Mouse (Mus musculus) midbrain, embryonic 10.5 days (tissue): ENCODE data around the gene Vegfa. TPM values are rescaled to one million over a fixed set of nuclear protein-coding genes. Genes with fewer than 3 reads are reported as not detected.

Source experiments
- DNase-seq: peaks from one replicate; pipeline ENCODE4 v3.0.0-alpha.2; 2017; ENCODE audit warnings: low spot score
- H3K27ac ChIP-seq: fragments of 300-500 bp; sonication (generic); replicated peaks from 2 replicates; pipeline ENCODE4 v1.5.1; 2016; ENCODE audit warnings: mild to moderate bottlenecking
- H3K27me3 ChIP-seq: fragments of 300-500 bp; sonication (generic); 2 replicates; pipeline ENCODE4 v1.6.1; 2016; ENCODE audit warnings: low read depth, mild to moderate bottlenecking; ENCODE audit not compliant: poor library complexity, severe bottlenecking
- H3K36me3 ChIP-seq: fragments of 300-500 bp; sonication (generic); 2 replicates; pipeline ENCODE4 v1.6.1; 2016; ENCODE audit warnings: mild to moderate bottlenecking, moderate library complexity
- H3K4me1 ChIP-seq: fragments of 300-500 bp; sonication (generic); 2 replicates; pipeline ENCODE4 v1.6.1; 2016
- H3K4me3 ChIP-seq: fragments of 300-500 bp; sonication (generic); 2 replicates; pipeline ENCODE4 v1.5.1; 2016; ENCODE audit warnings: mild to moderate bottlenecking, moderate library complexity
- H3K9me3 ChIP-seq: fragments of 300-500 bp; sonication (generic); replicated peaks from 2 replicates; pipeline ENCODE4 v1.6.1; 2016; ENCODE audit warnings: mild to moderate bottlenecking
- WGBS: fragments of 180-500 bp; shearing (Covaris S2); methylation state at CpG from one replicate; pipeline ENCODE4 v1.1.7; 2016; 5-methylcytosine and 5-hydroxymethylcytosine counted together
- polyA plus RNA-seq: library from polyadenylated mRNA; unstranded; fragments of >200 nt; fragmentation: Nextera tagmentation; extraction: Ambion mirVana; gene quantifications from 2 replicates; pipeline ENCODE4 v1.2.1, GENCODE M21; 2016

Gene Vegfa
- polyA plus RNA-seq, 1 experiment from 2014 or later, result 2.3 TPM

DNA sequence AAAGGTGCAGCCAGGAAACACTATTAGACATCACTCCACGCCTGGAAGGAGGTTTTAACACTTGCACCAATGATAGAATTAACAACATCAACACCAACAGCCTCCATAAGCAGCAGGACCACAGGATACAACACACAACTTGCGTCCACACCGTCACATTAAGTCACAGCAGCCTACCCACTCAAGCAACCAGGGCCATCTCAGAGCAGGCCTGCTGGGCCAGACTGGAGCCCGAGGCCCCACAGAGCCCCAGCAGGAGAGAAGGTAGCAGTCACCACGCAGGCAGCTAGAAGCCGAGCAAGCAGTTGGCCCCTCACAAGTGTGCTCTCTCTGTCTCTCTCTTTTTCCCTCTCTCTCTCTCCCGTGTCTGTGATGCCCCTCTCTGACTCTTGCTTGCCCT, 11.6 kb downstream of the Vegfa start:
- H3K9me3 ChIP-seq, result no peaks in the 10 kb centered on the region
- H3K4me3 ChIP-seq, result no peak overlapping the region
- H3K4me1 ChIP-seq, result peaks cover 11% of the 10 kb centered on the region
- no peak overlapping the region for H3K27ac ChIP-seq
- peaks cover 96% of the 10 kb centered on the region for H3K36me3 ChIP-seq
- 85% methylated on average over 7 of the region's 7 CpGs for WGBS
- DNase-seq, result no peak
- no peaks in the 10 kb centered on the region for H3K27me3 ChIP-seq

DNA sequence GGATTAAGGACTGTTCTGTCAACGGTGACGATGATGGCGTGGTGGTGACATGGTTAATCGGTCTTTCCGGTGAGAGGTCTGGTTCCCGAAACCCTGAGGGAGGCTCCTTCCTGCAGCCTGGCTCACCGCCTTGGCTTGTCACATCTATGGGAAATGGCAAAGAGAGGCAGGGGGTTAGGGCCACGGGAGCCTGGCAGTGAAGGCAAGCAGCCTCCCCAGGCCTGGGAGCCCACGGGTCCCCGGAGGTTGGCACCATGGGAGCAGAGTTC, 13.5 kb downstream of the Vegfa start:
- peaks cover 90% of the 10 kb centered on the region for H3K36me3 ChIP-seq

GRCm38 (mm10) chr17:46017946-46018735, 14.0 kb downstream of the Vegfa start:
- WGBS, result 86% methylated on average over 24 of the region's 24 CpGs
- Histone ChIP-seq H3K4me3 (no peak overlapping the region), H3K27ac (no peak overlapping the region), H3K9me3 (no peaks in the 10 kb centered on the region), H3K36me3 (peaks cover 85% of the 10 kb centered on the region), H3K27me3 (no peaks in the 10 kb centered on the region), H3K4me1 (0 out of 2 replicates have a peak, but pooled peaks cover 3% of the 10 kb centered on the region)
- no peak for DNase-seq

More for the DNA sequence above, 13.5 kb downstream of the Vegfa start:
- Histone ChIP-seq H3K4me3 (no peak overlapping the region), H3K4me1 (0 out of 2 replicates have a peak, but pooled peaks cover 3% of the 10 kb centered on the region), H3K27me3 (no peaks in the 10 kb centered on the region), H3K9me3 (no peaks in the 10 kb centered on the region), H3K27ac (no peak overlapping the region)
- 93% methylated on average over 10 of the region's 10 CpGs for WGBS
- DNase-seq, result no peak

- Histone ChIP-seq H3K4me3 (no peak overlapping the region), H3K27me3 (no peaks in the 10 kb centered on the region), H3K27ac (no peak overlapping the region), H3K4me1 (0 out of 2 replicates have a peak, but pooled peaks cover 3% of the 10 kb centered on the region), H3K36me3 (peaks cover 69% of the 10 kb centered on the region), H3K9me3 (no peaks in the 10 kb centered on the region)
- 87% methylated on average over 5 of the region's 5 CpGs for WGBS
- no peak for DNase-seq
Measured at GRCm38 (mm10) chr17:46016617-46017016, 15.6 kb downstream of the Vegfa start.

DNA sequence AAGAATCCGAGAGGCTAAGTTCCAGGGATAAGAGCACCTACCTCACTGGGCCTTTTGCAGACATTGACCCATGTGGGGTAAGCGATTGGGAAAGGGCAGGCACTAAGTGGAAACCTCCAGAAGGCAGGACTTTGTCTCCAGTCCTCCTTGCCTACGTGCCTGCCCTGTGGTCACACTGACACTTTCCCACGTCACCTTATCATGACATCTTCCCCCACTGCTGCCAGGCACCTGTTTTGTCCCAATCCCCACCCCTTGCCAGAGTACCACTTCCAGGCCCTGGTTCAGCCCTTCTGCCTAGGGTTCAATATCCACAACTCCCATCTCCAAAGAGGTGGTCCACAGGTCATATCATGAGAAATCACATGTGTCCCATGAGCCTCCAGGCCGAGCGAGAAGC, 16.2 kb downstream of the Vegfa start:
- H3K27me3 ChIP-seq, result no peaks in the 10 kb centered on the region
- H3K9me3 ChIP-seq, result no peaks in the 10 kb centered on the region
- H3K4me3 ChIP-seq, result no peak overlapping the region
- H3K27ac ChIP-seq, result no peak overlapping the region
- DNase-seq, result no peak
- H3K36me3 ChIP-seq, result peaks cover 63% of the 10 kb centered on the region
- 93% methylated on average over 6 of the region's 6 CpGs for WGBS
- H3K4me1 ChIP-seq, result 0 out of 2 replicates have a peak, but pooled peaks cover 3% of the 10 kb centered on the region

- Histone ChIP-seq H3K36me3 (peaks cover 53% of the 10 kb centered on the region), H3K9me3 (no peaks in the 10 kb centered on the region), H3K4me3 (no peak overlapping the region), H3K27me3 (no peaks in the 10 kb centered on the region), H3K27ac (no peak overlapping the region), H3K4me1 (0 out of 2 replicates have a peak, but pooled peaks cover 4% of the 10 kb centered on the region)
- DNase-seq, result no peak
- 96% methylated on average over 2 of the region's 2 CpGs for WGBS
Measured at GRCm38 (mm10) chr17:46014935-46015334, 17.2 kb downstream of the Vegfa start.

DNA sequence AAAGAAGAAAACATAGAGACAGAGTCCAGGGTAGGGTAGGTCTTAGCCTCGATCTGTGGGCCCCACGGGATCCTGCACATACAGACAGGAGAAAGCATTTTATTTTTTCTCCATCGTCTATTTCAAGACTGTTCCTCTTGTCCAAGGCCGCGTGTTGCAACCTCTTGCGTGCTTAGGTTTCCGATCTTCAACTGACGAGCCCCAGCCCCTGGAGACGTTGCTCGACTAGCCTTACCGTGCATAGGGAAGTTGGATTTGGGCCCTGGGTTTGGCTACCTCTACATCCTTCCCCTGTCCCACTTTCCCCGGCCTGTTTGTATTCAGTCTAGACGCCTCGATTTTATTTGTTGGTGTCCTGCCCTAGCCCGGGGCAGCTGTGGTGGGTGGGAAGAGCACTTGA, 18.6 kb downstream of the Vegfa start:
- Histone ChIP-seq H3K36me3 (peaks cover 39% of the 10 kb centered on the region), H3K4me1 (peaks cover 9% of the 10 kb centered on the region; the same call in 1 of the 2 replicates), H3K9me3 (no peaks in the 10 kb centered on the region), H3K4me3 (no peak overlapping the region), H3K27me3 (no peaks in the 10 kb centered on the region), H3K27ac (no peak overlapping the region)
- no peak for DNase-seq
- 92% methylated on average over 15 of the region's 15 CpGs for WGBS

- Histone ChIP-seq H3K27ac (no peak overlapping the region), H3K4me1 (peaks cover 9% of the 10 kb centered on the region; the same call in 1 of the 2 replicates), H3K4me3 (no peak overlapping the region), H3K27me3 (no peaks in the 10 kb centered on the region), H3K36me3 (peaks cover 26% of the 10 kb centered on the region), H3K9me3 (no peaks in the 10 kb centered on the region)
- WGBS, result 84% methylated on average over 8 of the region's 8 CpGs
- DNase-seq, result no peak
Measured at GRCm38 (mm10) chr17:46012211-46012610, 20.0 kb downstream of the Vegfa start.

DNA sequence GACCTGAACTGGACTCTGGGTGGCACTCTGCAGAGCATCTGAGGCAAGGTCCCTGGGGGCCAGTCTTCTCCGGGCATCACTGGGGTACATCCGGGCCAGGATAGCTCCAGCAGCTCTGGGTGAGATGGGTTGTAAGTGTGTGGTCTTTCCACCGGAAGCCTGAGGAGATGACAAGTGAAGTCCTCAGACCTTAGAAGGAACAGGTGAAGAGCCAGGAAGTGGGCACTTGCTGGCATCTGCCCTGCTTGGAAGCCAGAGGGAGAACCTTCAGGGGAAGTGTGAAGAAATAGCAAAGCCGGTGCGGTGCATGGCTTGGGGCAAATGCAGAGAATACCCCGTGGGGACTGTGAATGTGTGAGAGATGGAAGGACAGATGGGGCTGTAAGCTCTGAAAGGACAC, 21.7 kb downstream of the Vegfa start:
- 90% methylated on average over 6 of the region's 6 CpGs for WGBS
- H3K27ac ChIP-seq, result no peak overlapping the region; the same call in 1 of the 2 replicates
- H3K4me1 ChIP-seq, result peaks cover 9% of the 10 kb centered on the region; the same call in 1 of the 2 replicates
- H3K4me3 ChIP-seq, result no peak overlapping the region
- no peak for DNase-seq
- peaks cover 12% of the 10 kb centered on the region for H3K36me3 ChIP-seq
- H3K9me3 ChIP-seq, result no peaks in the 10 kb centered on the region
- no peaks in the 10 kb centered on the region for H3K27me3 ChIP-seq

- Histone ChIP-seq H3K4me3 (no peak overlapping the region), H3K4me1 (peaks cover 9% of the 10 kb centered on the region; the same call in 1 of the 2 replicates), H3K27ac (no peak overlapping the region; the same call in 1 of the 2 replicates), H3K9me3 (no peaks in the 10 kb centered on the region), H3K36me3 (no peaks in the 10 kb centered on the region), H3K27me3 (no peaks in the 10 kb centered on the region)
- WGBS, result 70% methylated on average over 7 of the region's 7 CpGs
- no peak for DNase-seq
Measured at GRCm38 (mm10) chr17:46009182-46009581, 23.0 kb downstream of the Vegfa start.

- H3K9me3 ChIP-seq, result no peaks in the 10 kb centered on the region
- H3K27me3 ChIP-seq, result no peaks in the 10 kb centered on the region
- H3K4me1 ChIP-seq, result peaks cover 9% of the 10 kb centered on the region; the same call in 1 of the 2 replicates
- H3K27ac ChIP-seq, result no peak overlapping the region
- no peak for DNase-seq
- H3K4me3 ChIP-seq, result no peak overlapping the region
- 80% methylated on average over 3 of the region's 3 CpGs for WGBS
- no peaks in the 10 kb centered on the region for H3K36me3 ChIP-seq
Measured at GRCm38 (mm10) chr17:46005458-46005857, 26.7 kb downstream of the Vegfa start.

GRCm38 (mm10) chr17:46004482-46004881, 27.7 kb downstream of the Vegfa start:
- WGBS, result 85% methylated on average over 5 of the region's 5 CpGs
- no peaks in the 10 kb centered on the region for H3K9me3 ChIP-seq
- no peaks in the 10 kb centered on the region for H3K27me3 ChIP-seq
- DNase-seq, result no peak
- H3K4me1 ChIP-seq, result peaks cover 4% of the 10 kb centered on the region; the same call in 1 of the 2 replicates
- no peaks in the 10 kb centered on the region for H3K36me3 ChIP-seq
- no peak overlapping the region for H3K4me3 ChIP-seq
- H3K27ac ChIP-seq, result no peak overlapping the region

DNA sequence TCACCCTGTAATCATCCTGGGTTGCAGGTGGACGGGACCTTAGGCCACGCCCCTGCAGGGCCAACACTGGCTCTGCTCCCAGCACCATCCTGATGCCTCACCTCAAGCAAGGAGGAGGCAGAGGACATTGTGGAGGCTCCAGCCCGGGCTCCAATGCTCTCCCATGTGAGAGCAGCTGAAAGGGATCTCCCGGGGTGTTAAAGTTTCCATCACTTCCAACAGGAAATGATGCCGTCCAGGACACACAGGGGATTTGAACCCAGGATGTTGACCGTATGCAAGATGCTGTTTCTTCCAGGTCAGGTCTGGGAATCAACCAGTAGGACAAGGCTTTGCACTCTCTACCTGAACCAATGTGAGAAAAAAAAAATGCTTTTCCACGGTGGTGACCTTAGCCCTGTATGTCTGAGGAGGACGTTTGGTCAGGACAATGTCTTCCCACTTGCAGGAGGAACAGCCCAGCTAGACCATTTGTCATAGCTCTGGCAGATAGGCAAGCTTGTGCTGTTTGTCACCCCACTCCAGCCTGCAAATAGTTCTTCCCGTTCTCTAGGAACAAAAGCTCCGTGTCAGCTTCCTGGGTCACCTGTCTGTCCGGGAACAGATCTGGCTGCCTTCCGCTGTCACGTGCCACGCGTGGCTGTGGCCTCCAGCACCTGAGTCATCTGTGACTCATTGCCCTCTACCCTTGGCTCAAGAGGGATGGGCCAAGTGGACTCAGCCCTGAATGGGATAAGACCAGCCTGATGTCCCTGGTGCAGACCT, 28.3 kb downstream of the Vegfa start:
- 84% methylated on average over 15 of the region's 15 CpGs for WGBS
- Histone ChIP-seq H3K36me3 (no peaks in the 10 kb centered on the region), H3K27ac (no peak overlapping the region), H3K4me3 (no peak overlapping the region), H3K9me3 (no peaks in the 10 kb centered on the region), H3K27me3 (no peaks in the 10 kb centered on the region), H3K4me1 (no peaks in the 10 kb centered on the region)
- DNase-seq, result no peak
